Mouse (Mus musculus): ENCODE measurements at regions not wholly inside any gene's neighbourhood (a gene's known extent, or its start where the extent isn't known, plus 50 kb on each side); places are given as distances from the start of the nearest gene placed in this dataset.
"Not testable (repeated sequence)": the region's sequence is repeated elsewhere in the genome, so short reads cannot be mapped to it uniquely, and the experiment has no call there.

DNA sequence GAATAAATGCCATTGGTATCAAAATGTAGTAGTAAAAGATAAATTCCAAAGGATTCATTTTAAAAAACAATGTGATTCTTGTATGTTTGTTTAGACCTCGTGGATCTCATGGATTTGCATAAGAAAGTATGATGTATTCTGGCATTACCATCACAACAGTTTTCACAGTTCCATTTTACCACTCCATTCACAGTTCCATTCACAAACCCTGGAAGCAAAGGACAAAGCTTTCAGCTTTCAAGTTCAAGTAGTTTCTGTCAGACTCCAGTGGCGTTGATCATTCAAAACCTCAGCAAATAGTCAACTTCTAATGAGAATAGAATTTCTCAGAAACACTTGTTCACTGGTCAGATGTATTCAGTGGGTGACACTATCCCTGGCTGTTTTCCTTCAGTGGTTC is 1157.9 kb upstream of the Cntn5 start:
- 65% methylated on average over 2 of the region's 2 CpGs for WGBS
- Histone ChIP-seq H3K27me3 (ENCODE audit: low read depth, poor library complexity, severe bottlenecking) (no peaks in the 10 kb centered on the region), H3K36me3 (no peaks in the 10 kb centered on the region), H3K4me3 (no peak overlapping the region), H3K27ac (no peak overlapping the region), H3K9me3 (replicated peaks) (no peaks in the 10 kb centered on the region), H3K4me1 (no peaks in the 10 kb centered on the region)
- DNase-seq (ENCODE audit: low spot score): no peak

DNA sequence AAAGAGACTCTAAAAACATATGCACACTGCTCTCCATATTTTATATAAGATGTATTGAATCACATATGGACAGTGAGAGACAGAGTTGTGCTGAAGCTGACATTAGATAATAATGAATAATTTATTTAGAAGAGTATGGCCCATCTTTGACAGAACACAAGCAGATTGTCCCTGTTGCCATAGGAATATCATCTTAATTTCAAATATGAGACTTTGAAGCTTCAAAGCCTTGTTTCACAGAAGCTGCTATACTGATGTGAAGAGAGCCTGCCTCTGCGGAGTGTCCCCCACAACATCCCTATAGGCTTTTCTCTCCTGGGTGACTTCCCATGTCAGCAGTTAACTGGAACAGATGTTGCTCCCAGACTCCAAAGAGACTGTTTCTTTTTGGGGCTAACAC is 1147.9 kb upstream of the Cntn5 start:
- Histone ChIP-seq H3K4me3 (no peak overlapping the region), H3K36me3 (no peaks in the 10 kb centered on the region), H3K4me1 (no peaks in the 10 kb centered on the region), H3K27ac (no peak overlapping the region), H3K27me3 (ENCODE audit: low read depth, poor library complexity, severe bottlenecking) (no peaks in the 10 kb centered on the region), H3K9me3 (replicated peaks) (no peaks in the 10 kb centered on the region)
- no peak for DNase-seq (ENCODE audit: low spot score)
- WGBS: 84% methylated on average over 1 of the region's 1 CpGs

DNA sequence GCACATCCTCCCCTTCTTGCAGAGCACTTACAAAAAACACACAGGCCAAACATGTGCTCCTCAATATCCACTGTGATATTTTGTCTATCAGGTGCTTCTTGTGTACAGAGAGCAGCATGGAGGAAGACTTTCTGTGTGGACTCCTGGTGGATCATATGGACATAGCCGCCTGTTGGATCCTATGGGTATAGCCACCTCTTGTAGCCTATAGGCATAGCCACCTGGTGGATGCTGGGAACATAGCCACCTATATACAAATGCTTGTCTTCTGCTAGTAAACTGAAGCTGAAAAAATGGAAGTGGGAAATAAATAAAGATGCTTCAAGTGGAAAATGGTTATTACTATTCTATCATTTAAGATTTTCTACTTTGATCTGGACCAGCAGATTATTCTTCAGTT is 1111.4 kb upstream of the Cntn5 start:
- no peak overlapping the region for H3K4me3 ChIP-seq

DNA sequence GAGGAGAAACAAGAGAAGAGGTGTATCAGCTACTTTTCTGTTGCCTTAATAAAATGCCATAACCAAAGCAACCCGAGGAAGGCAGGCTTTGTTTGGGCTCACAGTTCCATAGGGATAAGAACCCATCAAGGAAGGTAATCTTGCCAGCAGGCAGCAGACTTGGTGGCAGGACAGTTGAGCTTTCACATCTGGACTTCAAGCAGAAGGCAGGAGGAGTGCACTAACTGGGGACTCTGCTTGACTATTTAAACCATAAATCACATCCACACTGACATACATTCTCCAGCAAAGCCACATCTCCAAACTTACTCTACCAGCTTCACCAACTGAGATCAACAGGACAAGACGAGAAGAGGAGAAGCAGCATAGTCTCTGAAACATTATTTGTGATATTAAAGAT is 1094.0 kb upstream of the Cntn5 start:
- Histone ChIP-seq H3K27me3 (ENCODE audit: low read depth, poor library complexity, severe bottlenecking) (no peaks in the 10 kb centered on the region), H3K4me1 (no peaks in the 10 kb centered on the region), H3K27ac (no peak overlapping the region), H3K4me3 (no peak overlapping the region), H3K9me3 (replicated peaks) (no peaks in the 10 kb centered on the region), H3K36me3 (no peaks in the 10 kb centered on the region)
- WGBS: 64% methylated on average over 2 of the region's 2 CpGs
- no peak for DNase-seq (ENCODE audit: low spot score)

More for the DNA sequence above, 1111.4 kb upstream of the Cntn5 start:
- Histone ChIP-seq H3K27ac (no peak overlapping the region), H3K4me1 (no peaks in the 10 kb centered on the region), H3K36me3 (no peaks in the 10 kb centered on the region), H3K27me3 (ENCODE audit: low read depth, poor library complexity, severe bottlenecking) (no peaks in the 10 kb centered on the region), H3K9me3 (replicated peaks) (no peaks in the 10 kb centered on the region)
- WGBS: 79% methylated on average over 1 of the region's 1 CpGs
- no peak for DNase-seq (ENCODE audit: low spot score)

DNA sequence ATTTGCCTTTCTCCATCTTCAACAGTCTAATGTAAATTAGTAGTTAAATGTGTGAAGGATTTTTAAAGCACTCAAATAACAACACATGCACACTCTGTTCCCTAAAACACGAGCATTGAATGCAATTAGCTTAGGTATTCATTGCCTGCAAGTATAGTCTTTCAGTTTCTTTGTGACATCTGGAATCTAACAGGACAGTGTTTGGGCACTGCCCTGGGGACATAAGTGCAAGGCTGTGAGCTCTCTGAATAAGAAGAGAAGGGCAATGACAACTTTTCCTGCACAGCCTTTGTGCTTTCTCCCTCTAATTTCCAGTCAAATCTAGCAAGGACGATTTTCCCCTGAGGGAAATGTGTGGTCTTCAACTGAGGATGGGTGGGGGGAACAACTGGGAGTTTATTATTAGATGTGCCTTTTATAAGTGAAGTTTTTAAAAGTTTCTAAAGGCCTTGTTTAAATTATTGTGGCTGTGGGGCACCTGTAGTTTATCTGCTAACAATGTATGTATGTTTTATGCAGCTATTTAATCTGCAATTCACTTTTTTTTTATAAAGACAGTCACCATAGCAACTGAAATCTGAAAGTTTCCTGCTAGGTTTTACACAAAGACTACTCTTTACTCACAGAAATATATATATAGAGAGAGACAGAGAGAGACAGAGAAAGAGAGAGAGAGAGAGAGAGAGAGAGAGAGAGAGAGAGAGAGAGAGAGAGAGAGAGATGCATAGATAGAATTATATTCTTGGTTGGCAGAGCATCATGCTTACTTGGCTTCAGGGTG is 1077.7 kb upstream of the Cntn5 start:
- DNase-seq (ENCODE audit: low spot score): no peak
- H3K36me3 ChIP-seq: no peaks in the 10 kb centered on the region
- H3K27me3 ChIP-seq (ENCODE audit: low read depth, poor library complexity, severe bottlenecking): no peaks in the 10 kb centered on the region
- no peaks in the 10 kb centered on the region for H3K4me1 ChIP-seq
- H3K9me3 ChIP-seq (replicated peaks): no peaks in the 10 kb centered on the region
- WGBS: 48% methylated on average over 2 of the region's 2 CpGs
- no peak overlapping the region for H3K4me3 ChIP-seq
- H3K27ac ChIP-seq: no peak overlapping the region

DNA sequence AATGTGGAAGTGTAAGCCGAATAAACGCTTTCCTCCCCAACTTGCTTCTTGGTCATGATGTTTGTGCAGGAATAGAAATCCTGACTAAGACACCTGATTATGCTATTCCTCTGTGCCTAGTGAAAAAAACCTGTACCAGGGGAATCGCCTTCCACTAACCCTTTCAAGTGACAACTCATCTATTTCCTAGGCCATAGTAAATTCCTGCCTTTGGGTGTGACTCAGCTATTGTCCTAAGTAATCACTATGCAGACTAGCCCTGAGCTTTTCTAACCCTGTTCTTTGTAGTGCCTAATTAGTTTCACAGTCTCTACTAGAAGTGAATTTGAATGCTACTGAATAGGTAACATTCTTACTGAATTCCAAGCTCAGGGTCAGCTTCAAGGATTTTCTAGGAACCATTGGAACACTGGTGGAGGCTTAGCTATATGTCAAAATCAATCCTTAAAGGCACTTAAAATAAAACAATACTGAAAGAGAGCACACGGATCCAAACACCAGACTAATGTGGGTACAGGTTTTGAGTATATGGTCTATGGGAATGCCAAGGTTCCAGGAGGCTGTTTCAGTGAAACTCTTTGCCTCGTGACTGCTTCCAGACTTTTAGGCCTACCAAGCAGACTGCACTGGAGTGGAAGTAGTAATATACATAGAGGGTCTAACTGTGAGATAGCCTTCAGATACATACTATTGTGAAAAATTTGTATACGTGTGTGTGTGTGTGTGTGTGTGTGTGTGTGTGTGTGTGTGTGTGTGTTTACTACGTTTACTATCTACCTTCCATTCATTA is 1036.3 kb upstream of the Cntn5 start:
- DNase-seq (ENCODE audit: low spot score); H3K9me3 ChIP-seq (replicated peaks); H3K36me3 ChIP-seq; H3K4me3 ChIP-seq; H3K4me1 ChIP-seq; H3K27me3 ChIP-seq (ENCODE audit: low read depth, poor library complexity, severe bottlenecking); H3K27ac ChIP-seq: not testable (repeated sequence)
- WGBS: 62% methylated on average over 7 of the region's 7 CpGs

DNA sequence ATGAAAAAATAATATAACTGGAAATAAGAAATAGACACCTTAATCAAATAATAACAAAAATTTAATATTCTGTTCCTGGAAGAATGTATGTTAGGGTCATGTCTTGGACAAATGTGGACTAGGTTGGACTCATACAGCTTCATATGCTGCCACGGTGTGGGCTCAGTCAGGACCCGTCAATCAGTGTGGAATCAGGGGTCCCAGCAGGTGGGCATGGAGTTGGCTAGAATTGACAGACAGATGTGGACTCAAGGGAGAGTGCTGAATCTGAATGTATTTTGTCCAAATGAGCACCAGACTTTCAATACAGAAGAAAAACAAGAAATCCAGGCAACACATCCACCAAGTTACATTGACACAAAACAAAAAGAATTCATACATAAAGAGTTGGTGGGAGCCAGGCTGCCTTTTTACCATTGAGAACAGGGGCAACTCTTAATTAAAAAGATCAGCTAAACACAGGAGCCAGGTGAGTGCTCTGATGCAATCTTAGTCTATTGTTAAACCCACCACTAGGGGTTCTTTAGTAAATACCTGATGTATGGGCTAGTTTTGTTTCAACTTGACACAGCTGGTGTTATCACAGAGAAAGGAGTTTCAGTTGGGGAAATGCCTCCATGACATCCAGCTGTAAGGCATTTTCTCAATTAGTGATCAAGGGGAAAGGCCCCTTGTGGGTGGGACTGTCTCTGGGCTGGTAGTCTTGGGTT is 1035.4 kb upstream of the Cntn5 start:
- Histone ChIP-seq H3K4me1 (no peaks in the 10 kb centered on the region), H3K27ac (no peak overlapping the region), H3K36me3 (no peaks in the 10 kb centered on the region), H3K27me3 (ENCODE audit: low read depth, poor library complexity, severe bottlenecking) (no peaks in the 10 kb centered on the region), H3K9me3 (replicated peaks) (no peaks in the 10 kb centered on the region), H3K4me3 (no peak overlapping the region)
- 64% methylated on average over 2 of the region's 2 CpGs for WGBS
- DNase-seq (ENCODE audit: low spot score): no peak

DNA sequence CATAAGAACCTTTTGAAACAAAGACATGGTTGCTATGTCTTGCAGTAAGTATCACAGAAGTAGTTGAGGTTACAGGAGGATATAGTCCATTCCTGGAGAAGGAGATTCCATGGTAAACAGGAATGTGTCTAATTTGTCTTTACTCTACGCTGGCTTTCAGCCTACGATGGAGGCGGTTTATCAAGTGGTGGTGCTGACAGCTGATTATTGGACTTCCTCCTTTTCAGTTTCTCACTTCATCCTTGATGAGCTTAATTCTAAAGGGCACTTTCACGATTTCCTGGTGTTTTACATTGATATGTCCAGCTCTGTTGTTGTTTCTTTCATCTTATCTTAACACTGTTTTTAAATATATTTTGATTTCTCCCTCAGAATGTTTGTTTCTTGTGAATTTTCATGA is 1020.9 kb upstream of the Cntn5 start:
- Histone ChIP-seq H3K27me3 (ENCODE audit: low read depth, poor library complexity, severe bottlenecking) (no peaks in the 10 kb centered on the region), H3K27ac (no peak overlapping the region), H3K36me3 (no peaks in the 10 kb centered on the region), H3K4me1 (0 out of 2 replicates have a peak, but pooled peaks cover 5% of the 10 kb centered on the region), H3K4me3 (no peak overlapping the region), H3K9me3 (replicated peaks) (no peaks in the 10 kb centered on the region)
- no peak for DNase-seq (ENCODE audit: low spot score)
- WGBS: 55% methylated on average over 4 of the region's 4 CpGs

DNA sequence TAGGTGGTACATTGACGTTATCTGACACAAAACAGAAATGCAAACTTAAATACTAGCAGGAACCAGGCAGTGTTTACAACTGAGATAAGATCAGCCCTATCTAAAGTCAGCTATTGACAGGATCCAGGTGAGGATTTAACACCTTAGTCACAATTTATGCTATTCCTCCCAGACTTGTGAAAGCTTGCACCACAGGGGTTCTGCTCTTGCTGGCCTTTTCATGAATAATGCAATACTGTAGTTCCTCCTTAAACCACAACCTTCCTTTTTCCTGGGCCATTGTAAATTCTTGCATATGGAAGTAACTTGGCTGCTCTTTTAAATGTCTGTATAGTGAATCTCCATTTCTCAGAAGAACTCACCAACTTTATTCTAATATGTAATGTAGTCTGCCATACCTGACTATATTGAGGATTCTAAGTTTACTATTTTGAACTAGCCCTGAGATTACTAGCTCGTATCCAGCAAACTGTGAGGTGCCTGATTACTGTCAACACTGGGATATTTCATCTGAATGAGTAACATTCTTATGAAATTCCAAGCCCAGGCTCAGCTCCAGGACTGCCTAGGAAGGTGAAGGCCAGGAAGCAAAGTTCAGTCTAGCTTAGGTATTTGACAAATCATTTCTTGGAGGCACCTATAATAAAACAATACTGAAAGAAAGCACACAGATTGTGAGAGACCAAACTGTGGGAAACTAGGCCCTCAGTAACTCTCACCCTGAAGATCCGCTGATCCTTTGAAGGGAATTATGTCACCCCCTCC is 1019.2 kb upstream of the Cntn5 start:
- not testable (repeated sequence) for H3K27ac ChIP-seq; H3K4me1 ChIP-seq; H3K4me3 ChIP-seq; H3K36me3 ChIP-seq; H3K27me3 ChIP-seq (ENCODE audit: low read depth, poor library complexity, severe bottlenecking); DNase-seq (ENCODE audit: low spot score); H3K9me3 ChIP-seq (replicated peaks)
- 88% methylated on average over 3 of the region's 3 CpGs for WGBS

DNA sequence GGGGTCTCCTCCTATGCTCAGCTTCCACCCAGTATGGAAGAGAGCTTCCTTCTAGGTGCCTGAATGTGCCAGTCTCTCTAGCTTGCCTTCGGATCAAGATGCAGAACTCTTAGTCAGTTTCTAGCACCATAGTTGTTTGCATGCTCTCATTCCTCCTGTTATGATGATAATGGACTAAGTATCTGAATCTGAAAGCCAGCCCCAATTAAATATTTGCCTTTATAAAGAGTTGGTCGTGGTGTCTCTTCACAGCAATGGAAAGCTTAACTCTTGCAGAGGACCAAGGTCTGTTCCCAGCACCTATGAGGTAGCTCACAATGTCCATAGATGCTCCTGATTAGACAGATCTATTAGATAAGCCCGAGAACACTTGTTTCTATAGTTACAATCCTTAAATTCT is 1015.7 kb upstream of the Cntn5 start:
- no peak overlapping the region for H3K27ac ChIP-seq
- no peaks in the 10 kb centered on the region for H3K27me3 ChIP-seq (ENCODE audit: low read depth, poor library complexity, severe bottlenecking)
- no peaks in the 10 kb centered on the region for H3K36me3 ChIP-seq
- H3K4me3 ChIP-seq: no peak overlapping the region
- DNase-seq (ENCODE audit: low spot score): no peak
- WGBS: 83% methylated on average over 3 of the region's 3 CpGs
- no peaks in the 10 kb centered on the region for H3K9me3 ChIP-seq (replicated peaks)
- no peaks in the 10 kb centered on the region for H3K4me1 ChIP-seq

DNA sequence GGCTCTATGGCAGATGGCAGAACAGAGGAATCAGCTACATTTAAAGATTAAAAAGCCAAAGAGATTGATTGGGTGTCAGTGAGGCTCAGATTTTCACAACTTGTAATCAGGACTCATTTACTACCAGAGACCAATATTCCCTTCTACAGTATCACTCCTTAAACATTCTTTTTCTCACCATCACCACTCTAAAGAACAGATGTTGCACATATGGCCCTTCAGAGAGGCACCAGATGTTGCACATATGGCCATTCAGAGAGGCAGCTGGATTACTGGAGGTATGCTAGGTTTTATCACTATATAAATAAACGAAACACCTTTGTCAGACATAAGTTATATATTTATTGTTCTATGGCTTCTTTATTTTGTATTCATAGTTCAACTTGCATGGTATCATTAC is 993.7 kb upstream of the Cntn5 start:
- H3K36me3 ChIP-seq: no peaks in the 10 kb centered on the region
- H3K27ac ChIP-seq: no peak overlapping the region
- no peaks in the 10 kb centered on the region for H3K27me3 ChIP-seq (ENCODE audit: low read depth, poor library complexity, severe bottlenecking)
- 34% methylated on average over 1 of the region's 1 CpGs for WGBS
- H3K9me3 ChIP-seq (replicated peaks): no peaks in the 10 kb centered on the region
- no peak overlapping the region for H3K4me3 ChIP-seq
- peaks cover 4% of the 10 kb centered on the region; the same call in 1 of the 2 replicates for H3K4me1 ChIP-seq
- peak; percentile 48 for DNase-seq (ENCODE audit: low spot score)

DNA sequence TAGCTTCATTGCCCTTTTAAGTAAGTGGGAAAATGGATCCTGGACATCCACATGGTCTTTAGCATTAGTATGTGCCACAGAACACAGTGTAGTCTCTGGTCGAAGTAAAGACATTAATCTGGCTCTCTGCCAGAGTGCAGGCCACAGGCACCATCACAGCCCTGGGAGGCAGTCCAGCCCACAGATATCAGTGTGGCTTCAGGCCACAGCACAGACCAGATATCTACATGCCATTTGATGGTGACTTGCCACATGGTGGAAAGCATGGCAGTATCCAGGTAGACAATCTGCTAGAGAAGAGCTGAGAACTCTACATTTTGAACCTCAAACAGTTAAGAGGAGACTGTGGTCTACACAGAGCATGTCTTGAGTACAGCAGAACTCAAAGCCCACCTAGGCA is 981.2 kb upstream of the Cntn5 start:
- no peaks in the 10 kb centered on the region for H3K9me3 ChIP-seq (replicated peaks)
- WGBS: 93% methylated on average over 1 of the region's 1 CpGs

More for the DNA sequence above, 981.2 kb upstream of the Cntn5 start:
- no peak for DNase-seq (ENCODE audit: low spot score)
- Histone ChIP-seq H3K27me3 (ENCODE audit: low read depth, poor library complexity, severe bottlenecking) (no peaks in the 10 kb centered on the region), H3K4me1 (no peaks in the 10 kb centered on the region), H3K4me3 (no peak overlapping the region), H3K27ac (no peak overlapping the region), H3K36me3 (no peaks in the 10 kb centered on the region)
